Mouse (Mus musculus) stomach, postnatal 0 days (tissue): Measurements from ENCODE around the gene Tubgcp5.

Experiments
- CTCF ChIP-seq: IDR thresholded peaks from 2 replicates; pipeline ENCODE4 v1.5.1; 2016; ENCODE audit warnings: antibody characterized with exemption, low read depth, mild to moderate bottlenecking, moderate library complexity
- EP300 ChIP-seq: optimal IDR thresholded peaks from 2 replicates; pipeline ENCODE3; 2016; ENCODE audit warnings: antibody characterized with exemption

- no peak for TF ChIP-seq CTCF
- TF ChIP-seq EP300: no peak
Observed at GRCm38 (mm10) chr7:55871476-55871875, 77.5 kb downstream of the Tubgcp5 start.
